Mouse (Mus musculus): ENCODE measurements at regions not wholly inside any gene's neighbourhood (a gene's known extent, or its start where the extent isn't known, plus 50 kb on each side); places are given as distances from the start of the nearest gene placed in this dataset.
A peak's percentile ranks its signal among the peaks of the same experiment; 100 is the strongest.

- Histone ChIP-seq H3K27ac (replicated peaks) (no peak overlapping the region), H3K4me2 (replicated peaks) (no peak overlapping the region), H3K4me1 (no peaks in the 10 kb centered on the region), H3K9ac (replicated peaks) (no peak overlapping the region), H3K36me3 (no peaks in the 10 kb centered on the region), H3K9me3 (no peaks in the 10 kb centered on the region), H3K4me3 (no peak overlapping the region), H3K27me3 (no peaks in the 10 kb centered on the region)
- 65% methylated on average over 1 of the region's 1 CpGs for WGBS
- ATAC-seq (replicated peaks) = no peak
These were observed 3557.5 kb upstream of the Gm6569 start for GRCm38 (mm10) chr15:70276838-70277237.

- H3K4me3 ChIP-seq = no peak overlapping the region
- WGBS = 22% methylated on average over 2 of the region's 2 CpGs
- no peak overlapping the region for H3K4me2 ChIP-seq (replicated peaks)
- no peaks in the 10 kb centered on the region for H3K4me1 ChIP-seq
- no peaks in the 10 kb centered on the region for H3K27me3 ChIP-seq
- no peak for ATAC-seq (replicated peaks)
- no peaks in the 10 kb centered on the region for H3K9me3 ChIP-seq
- no peak overlapping the region for H3K9ac ChIP-seq (replicated peaks)
- no peaks in the 10 kb centered on the region for H3K36me3 ChIP-seq
- H3K27ac ChIP-seq (replicated peaks) = no peak overlapping the region
These were observed 3512.6 kb upstream of the Gm6569 start for GRCm38 (mm10) chr15:70321781-70322180.

GRCm38 (mm10) chr15:70339241-70339640, 3495.1 kb upstream of the Gm6569 start:
- Histone ChIP-seq H3K27me3 (no peaks in the 10 kb centered on the region), H3K36me3 (no peaks in the 10 kb centered on the region), H3K9me3 (no peaks in the 10 kb centered on the region), H3K9ac (replicated peaks) (no peak overlapping the region), H3K4me1 (no peaks in the 10 kb centered on the region), H3K4me3 (no peak overlapping the region), H3K27ac (replicated peaks) (no peak overlapping the region), H3K4me2 (replicated peaks) (no peak overlapping the region)
- no peak for ATAC-seq (replicated peaks)
- WGBS = 95% methylated on average over 1 of the region's 1 CpGs

GRCm38 (mm10) chr15:70341401-70341800, 3493.0 kb upstream of the Gm6569 start:
- H3K27me3 ChIP-seq = no peaks in the 10 kb centered on the region
- no peak for ATAC-seq (replicated peaks)
- H3K9ac ChIP-seq (replicated peaks) = no peak overlapping the region
- no peak overlapping the region for H3K27ac ChIP-seq (replicated peaks)
- H3K4me2 ChIP-seq (replicated peaks) = no peak overlapping the region
- no peaks in the 10 kb centered on the region for H3K9me3 ChIP-seq
- H3K4me3 ChIP-seq = no peak overlapping the region
- H3K36me3 ChIP-seq = no peaks in the 10 kb centered on the region
- H3K4me1 ChIP-seq = no peaks in the 10 kb centered on the region

- Histone ChIP-seq H3K4me1 (no peaks in the 10 kb centered on the region), H3K4me2 (replicated peaks) (no peak overlapping the region), H3K4me3 (no peak overlapping the region), H3K9me3 (no peaks in the 10 kb centered on the region), H3K27ac (replicated peaks) (0 out of 2 replicates have a peak overlapping the region, but pooled peaks have one; percentile 19), H3K27me3 (no peaks in the 10 kb centered on the region), H3K36me3 (no peaks in the 10 kb centered on the region), H3K9ac (replicated peaks) (no peak overlapping the region)
- peak; percentile 78 for ATAC-seq (replicated peaks)
- 66% methylated on average over 10 of the region's 10 CpGs for WGBS
These were observed 3476.4 kb upstream of the Gm6569 start for GRCm38 (mm10) chr15:70357961-70358360.

- no peak overlapping the region for H3K9ac ChIP-seq (replicated peaks)
- H3K27ac ChIP-seq (replicated peaks) = no peak overlapping the region
- H3K36me3 ChIP-seq = no peaks in the 10 kb centered on the region
- no peak overlapping the region for H3K4me2 ChIP-seq (replicated peaks)
- no peaks in the 10 kb centered on the region for H3K27me3 ChIP-seq
- no peak for ATAC-seq (replicated peaks)
- no peaks in the 10 kb centered on the region for H3K4me1 ChIP-seq
- no peaks in the 10 kb centered on the region for H3K9me3 ChIP-seq
- 77% methylated on average over 1 of the region's 1 CpGs for WGBS
- no peak overlapping the region for H3K4me3 ChIP-seq
These were observed 3449.7 kb upstream of the Gm6569 start for GRCm38 (mm10) chr15:70384631-70385030.

GRCm38 (mm10) chr15:70416311-70416710, 3418.1 kb upstream of the Gm6569 start:
- 79% methylated on average over 3 of the region's 3 CpGs for WGBS
- no peak overlapping the region for H3K4me3 ChIP-seq

GRCm38 (mm10) chr15:70425566-70425965, 3408.8 kb upstream of the Gm6569 start:
- no peak overlapping the region for H3K4me3 ChIP-seq
- 66% methylated on average over 1 of the region's 1 CpGs for WGBS
- no peak overlapping the region for H3K27ac ChIP-seq (replicated peaks)
- H3K9me3 ChIP-seq = no peaks in the 10 kb centered on the region
- H3K4me2 ChIP-seq (replicated peaks) = no peak overlapping the region
- no peak for ATAC-seq (replicated peaks)
- H3K4me1 ChIP-seq = no peaks in the 10 kb centered on the region
- H3K9ac ChIP-seq (replicated peaks) = no peak overlapping the region
- H3K36me3 ChIP-seq = no peaks in the 10 kb centered on the region
- H3K27me3 ChIP-seq = no peaks in the 10 kb centered on the region

More at GRCm38 (mm10) chr15:70416311-70416710, 3418.1 kb upstream of the Gm6569 start:
- H3K9me3 ChIP-seq = no peaks in the 10 kb centered on the region
- H3K27me3 ChIP-seq = no peaks in the 10 kb centered on the region
- no peak overlapping the region for H3K27ac ChIP-seq (replicated peaks)
- H3K4me2 ChIP-seq (replicated peaks) = no peak overlapping the region
- no peak for ATAC-seq (replicated peaks)
- no peaks in the 10 kb centered on the region for H3K36me3 ChIP-seq
- no peak overlapping the region for H3K9ac ChIP-seq (replicated peaks)
- no peaks in the 10 kb centered on the region for H3K4me1 ChIP-seq

All from forebrain, embryonic 15.5 days (tissue).